Mouse (Mus musculus) duodenum, adult 2 months (tissue): ENCODE measurements around the gene Serpinb9g. TPM values are rescaled to one million over a fixed set of nuclear protein-coding genes. Genes with fewer than 3 reads are reported as not detected.

Source experiments
- polyA plus RNA-seq: library from polyadenylated mRNA; depleted of rRNA; stranded (reverse); fragments of >200 nt; gene quantifications from 2 replicates; pipeline ENCODE4 v1.2.3, GENCODE M21; 2012; ENCODE audit warnings: low replicate concordance; rRNA removed

The Serpinb9g gene
- polyA plus RNA-seq = not detected in 2 replicates

DNA sequence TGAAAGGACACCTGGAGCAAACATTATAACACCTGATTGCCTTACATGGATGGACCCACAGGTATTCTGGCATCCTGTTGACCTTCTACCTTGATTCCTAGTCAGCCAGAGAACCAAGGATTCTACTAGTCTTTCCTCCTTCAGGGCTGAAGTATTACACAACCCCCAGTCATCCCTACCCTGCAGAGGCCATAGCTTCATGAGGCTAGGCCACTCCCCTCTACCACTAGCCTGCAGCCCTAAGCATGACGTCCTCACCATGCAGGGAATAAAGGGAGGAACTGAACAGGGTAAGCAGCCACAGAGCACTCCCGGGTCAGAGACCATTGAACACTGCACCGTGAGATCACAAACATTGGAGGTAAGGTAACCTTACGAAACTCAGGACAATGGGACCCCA, at the start of gene Serpinb9g:
Serpinb9g (plus strand) TSS at position 301 of the 400 bp plus-strand sequence.

Other genes starting within 250 kb of the Serpinb9g start
- gene Serpinb9e, start 235.2 kb upstream of the Serpinb9g start, polyA plus RNA-seq = not detected in 2 replicates
- gene Serpinb9f, start 160.7 kb upstream of the Serpinb9g start, polyA plus RNA-seq = not detected in 2 replicates
- gene Gm11397, start 89.0 kb upstream of the Serpinb9g start, polyA plus RNA-seq = not detected in 2 replicates
- gene Serpinb6d, start 176.6 kb downstream of the Serpinb9g start, polyA plus RNA-seq = not detected in 2 replicates